Mouse (Mus musculus) liver, adult 2 months (tissue): Measurements from ENCODE around the gene Wnt11.

ENCODE experiments used
- CTCF ChIP-seq: fragments of 200-500 bp; IDR thresholded peaks from 2 replicates; pipeline ENCODE4 v1.5.1; 2011; ENCODE audit warnings: low read depth, low read length, control low read depth
- POLR2A ChIP-seq: fragments of 200-500 bp; IDR thresholded peaks from 2 replicates; pipeline ENCODE4 v1.6.1; 2011; ENCODE audit warnings: low read length, control low read depth; ENCODE audit not compliant: insufficient read depth; ENCODE audit errors: extremely low read depth

GRCm38 (mm10) chr7:98867794-98868150 is 32.9 kb downstream of the Wnt11 start:
- TF ChIP-seq CTCF: no peak
- no peak for TF ChIP-seq POLR2A
